Mouse (Mus musculus): Measurements from ENCODE around the gene Mtfp1. TPM values are rescaled to one million over a fixed set of nuclear protein-coding genes. Genes with fewer than 3 reads are reported as not detected.

Mtfp1 gene
- total RNA-seq, 2 experiments from 2014 or later = 91.0 to 101 TPM

DNA sequence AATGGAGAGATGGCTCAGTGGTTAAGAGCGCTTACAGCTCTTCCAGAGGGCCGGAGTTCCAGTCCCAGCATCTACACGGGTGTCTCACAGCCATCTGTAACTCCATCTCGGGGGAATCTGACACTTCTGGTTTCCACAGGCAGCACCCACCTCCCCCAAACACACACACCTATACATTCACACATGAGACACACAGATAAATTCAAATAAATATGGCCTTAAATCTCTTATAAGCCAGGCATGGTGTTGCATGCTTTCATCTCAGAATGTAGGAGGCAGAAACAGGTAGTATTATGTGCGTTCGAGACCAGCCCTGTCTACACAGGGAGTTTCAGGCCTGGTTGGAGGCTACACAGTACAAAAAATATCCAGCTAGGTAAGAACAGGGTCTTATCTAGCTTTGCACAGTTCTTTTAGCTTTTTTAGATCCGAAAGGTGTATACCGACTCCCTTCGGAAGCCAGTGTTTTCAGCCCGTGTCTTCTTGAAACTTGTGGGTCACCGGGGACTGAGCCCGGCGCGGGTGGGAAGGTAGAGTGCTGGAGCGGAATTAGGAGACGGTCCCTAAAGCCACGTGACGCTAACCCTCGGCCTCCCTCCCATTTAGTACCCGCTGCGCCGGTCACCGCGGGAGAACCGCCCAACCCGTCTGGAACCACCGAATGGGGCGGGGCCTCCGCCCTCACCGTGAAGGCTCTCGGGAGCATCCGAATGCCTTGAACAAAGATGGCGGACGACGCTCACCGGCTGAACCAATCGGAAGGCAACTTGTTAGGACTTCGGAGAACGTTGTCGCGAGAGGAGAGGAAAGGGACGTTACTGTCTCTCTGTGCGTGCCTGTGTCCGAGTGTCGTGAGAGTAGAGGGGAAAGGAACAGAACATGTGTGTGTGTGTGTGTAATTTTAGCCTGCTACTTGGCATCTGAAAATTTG is 1.1 kb upstream of the Mtfp1 start:
- Histone ChIP-seq H3K27ac (peak overlapping the region; percentile 95), H3K4me3 (peak overlapping the region; percentile 55)
- DNase-seq (ENCODE audit: extremely low spot score in 1 of 2, low spot score in 2 of 2) = peak; percentile 96 to 98
- no peak for TF ChIP-seq CTCF (IDR thresholded peaks at IDR 0.05)
- intact Hi-C loops (cut with DNase I) = loop anchor here (1.0 kb wide), 1 partner anchor 22 kb away; no protein-coding TSS in a partner anchor

DNA sequence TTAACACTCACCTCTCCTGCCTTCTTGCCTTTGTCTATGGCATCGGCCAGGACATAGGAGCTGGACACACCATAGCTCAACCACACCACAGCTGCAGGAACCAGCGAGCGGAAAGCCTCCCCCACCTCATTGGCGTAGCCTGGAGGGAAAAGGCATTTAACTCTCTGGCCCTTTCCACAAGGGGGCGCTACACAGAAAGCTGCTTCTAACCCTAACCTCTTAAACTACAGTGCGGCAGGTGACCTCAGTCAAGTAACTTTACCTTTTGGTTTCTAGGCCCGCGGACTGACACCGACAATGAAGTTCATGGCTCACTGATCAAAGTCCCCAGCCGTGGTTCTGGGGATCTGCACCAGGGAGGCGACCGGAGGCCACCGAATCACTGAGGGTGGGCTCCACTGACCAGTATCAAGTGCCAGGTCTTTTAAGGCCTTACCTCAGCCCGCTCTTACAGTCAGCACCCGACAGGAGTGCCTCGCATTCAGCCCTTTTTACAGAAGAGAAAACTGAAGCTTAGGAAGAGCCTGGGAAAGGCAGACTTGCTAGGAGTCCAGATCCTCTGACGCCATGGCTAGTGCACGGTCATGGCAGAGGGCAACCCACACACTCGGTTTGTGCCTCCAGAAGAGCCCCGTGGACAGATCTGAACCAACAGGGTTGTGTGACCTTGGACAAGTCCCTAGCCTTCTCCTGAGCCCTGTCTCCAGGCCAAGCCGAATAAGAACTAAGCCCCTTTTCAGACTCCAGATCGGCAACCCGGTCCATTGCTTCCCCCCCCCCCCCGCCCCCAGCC is 671 bp downstream of the Mtfp1 start:
- DNase-seq (ENCODE audit: extremely low spot score in 1 of 2, low spot score in 2 of 2) = peak; percentile 75 to 78
- peak overlapping the region; percentile 92 for H3K27ac ChIP-seq
- TF ChIP-seq CTCF (IDR thresholded peaks at IDR 0.05) = peak; percentile 84
- intact Hi-C loops (cut with DNase I) = no loop called here
- H3K4me3 ChIP-seq = peak overlapping the region; percentile 72

DNA sequence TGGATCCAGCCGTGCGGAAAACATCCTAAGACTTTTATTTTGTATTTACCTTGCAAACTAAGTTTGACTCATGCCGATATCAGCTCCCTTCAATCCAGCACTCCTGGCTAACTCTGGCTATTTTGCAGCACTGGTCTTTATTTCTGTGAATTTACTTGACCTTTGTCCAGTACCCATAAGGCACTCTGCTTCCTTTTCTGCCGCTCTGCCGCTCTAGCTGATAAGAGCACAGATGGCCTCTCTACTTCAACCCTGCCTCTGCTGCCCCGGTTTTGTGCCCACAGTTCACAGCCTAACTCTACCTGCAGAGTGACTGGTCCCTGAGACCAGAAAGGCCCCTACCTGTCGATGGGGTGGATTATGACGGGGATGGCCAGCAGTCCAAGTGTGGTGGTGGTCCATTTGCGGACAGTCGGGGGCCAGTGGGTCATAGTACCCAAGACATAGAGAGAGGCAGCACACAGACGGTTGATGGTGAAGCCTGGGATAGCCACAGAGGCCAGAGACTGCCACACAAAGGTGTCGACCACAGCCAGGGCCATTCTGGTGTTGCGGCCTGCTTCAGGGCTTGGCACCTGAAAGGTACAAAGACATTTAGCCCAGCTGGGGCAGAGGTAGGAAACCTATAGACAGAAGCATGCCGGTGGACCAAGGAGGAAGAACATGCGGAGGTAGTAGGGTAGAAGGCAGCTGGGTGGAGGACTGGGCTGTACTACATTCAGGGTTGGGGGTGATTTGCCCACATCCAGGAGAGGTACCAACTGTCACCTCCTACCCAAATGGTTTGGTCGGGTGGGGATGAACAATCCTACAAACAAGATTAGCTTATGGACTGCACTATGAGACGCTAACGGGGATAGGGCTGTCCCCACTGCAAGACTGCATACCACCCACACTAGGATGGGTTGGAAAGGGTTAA is 1.5 kb downstream of the Mtfp1 start:
- H3K27ac ChIP-seq = peak overlapping the region; percentile 92
- TF ChIP-seq CTCF (IDR thresholded peaks at IDR 0.05) = no peak
- intact Hi-C loops (cut with DNase I) = no loop called here
- H3K4me3 ChIP-seq = peak overlapping the region; percentile 72
- DNase-seq (ENCODE audit: extremely low spot score in 1 of 2, low spot score in 2 of 2) = no peak

DNA sequence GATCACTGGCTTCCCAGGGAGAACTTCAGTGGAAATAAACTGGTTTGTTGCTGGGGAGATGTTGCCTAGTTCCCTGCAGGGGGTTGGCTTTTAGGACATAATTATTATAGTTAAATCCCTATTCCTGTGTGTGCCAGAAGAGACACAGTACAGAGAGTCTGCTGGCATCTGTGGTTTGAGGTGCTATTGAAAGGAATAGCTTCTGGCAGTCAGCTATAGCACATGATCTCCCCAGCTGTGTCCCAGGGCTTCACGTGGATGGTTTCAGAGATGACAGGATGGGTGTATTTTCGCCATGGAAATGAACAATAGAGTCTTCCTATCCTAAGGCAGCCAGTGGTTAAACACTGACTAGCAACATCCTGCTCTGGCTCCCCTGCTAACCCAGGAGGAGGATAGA is 8.0 kb downstream of the Mtfp1 start:
- no peak for TF ChIP-seq CTCF (IDR thresholded peaks at IDR 0.05)
- Histone ChIP-seq H3K4me3 (no peak overlapping the region), H3K27ac (peak overlapping the region; percentile 65)
- intact Hi-C loops (cut with DNase I) = no loop called here
- no peak for DNase-seq (ENCODE audit: extremely low spot score in 1 of 2, low spot score in 2 of 2)

DNA sequence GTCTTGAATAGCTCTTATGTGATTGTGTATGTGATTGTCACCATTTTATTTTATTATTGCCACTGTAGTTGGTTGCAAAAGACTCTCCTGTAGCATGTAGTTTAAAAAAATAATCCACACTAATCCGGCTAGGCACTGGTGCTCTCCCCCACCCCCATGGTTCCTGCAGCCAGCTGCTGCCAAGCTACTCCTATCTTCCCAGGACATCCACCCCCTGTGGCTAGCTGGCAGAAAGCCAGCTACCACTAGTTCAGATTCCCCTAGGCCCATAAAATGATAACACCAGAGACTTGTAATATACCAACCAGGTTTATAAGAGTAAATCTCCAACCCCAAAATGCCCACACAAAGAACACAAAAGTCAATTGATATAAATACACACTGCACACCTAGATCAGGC is 9.0 kb downstream of the Mtfp1 start:
- Histone ChIP-seq H3K4me3 (no peak overlapping the region), H3K27ac (no peak overlapping the region)
- no peak for DNase-seq (ENCODE audit: extremely low spot score in 1 of 2, low spot score in 2 of 2)
- intact Hi-C loops (cut with DNase I) = no loop called here
- no peak for TF ChIP-seq CTCF (IDR thresholded peaks at IDR 0.05)

DNA sequence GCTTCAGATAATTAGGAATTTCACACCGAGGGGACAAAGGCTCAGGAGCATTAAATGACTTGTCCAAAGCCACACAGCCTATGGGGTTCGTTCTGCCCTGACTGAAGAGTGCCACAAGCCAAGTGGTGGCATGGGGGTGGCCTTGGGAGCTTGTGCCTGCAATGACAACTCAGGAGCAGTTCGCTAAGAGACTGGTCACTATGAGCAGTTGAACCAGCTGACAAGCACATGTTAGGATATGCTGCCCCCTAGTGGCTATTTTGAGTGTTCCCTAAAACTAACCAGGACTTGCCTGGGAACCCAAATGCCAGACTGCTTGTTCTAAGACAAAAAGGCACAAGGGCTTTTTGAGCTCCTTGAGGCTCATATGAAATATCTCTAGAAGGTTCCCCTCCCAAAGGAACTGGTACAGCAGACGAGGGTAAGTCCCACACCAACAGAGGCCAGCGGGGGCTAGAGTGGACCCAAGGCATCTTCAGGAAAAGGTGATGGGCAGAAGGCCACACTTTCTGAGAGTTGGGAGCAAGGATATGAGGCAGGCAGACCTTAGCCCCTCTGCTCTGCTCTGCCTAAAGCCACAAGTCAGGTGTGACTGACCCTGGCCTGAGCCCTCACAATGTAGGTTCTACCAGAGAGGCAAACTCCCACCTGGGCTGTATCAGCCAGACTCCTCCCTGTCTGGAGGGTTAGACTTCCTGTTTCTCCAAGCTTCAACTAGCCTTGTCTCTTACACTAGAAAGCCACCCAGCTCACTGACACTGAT is 11.7 kb downstream of the Mtfp1 start:
- H3K27ac ChIP-seq = no peak overlapping the region
- H3K4me3 ChIP-seq = no peak overlapping the region
- peak; percentile 62 to 67 for DNase-seq (ENCODE audit: extremely low spot score in 1 of 2, low spot score in 2 of 2)
- TF ChIP-seq CTCF (IDR thresholded peaks at IDR 0.05) = peak; percentile 90
- intact Hi-C loops (cut with DNase I) = loop anchor here (1.0 to 5.0 kb wide), 2 partner anchors 41 to 82 kb away; no protein-coding TSS in a partner anchor

DNA sequence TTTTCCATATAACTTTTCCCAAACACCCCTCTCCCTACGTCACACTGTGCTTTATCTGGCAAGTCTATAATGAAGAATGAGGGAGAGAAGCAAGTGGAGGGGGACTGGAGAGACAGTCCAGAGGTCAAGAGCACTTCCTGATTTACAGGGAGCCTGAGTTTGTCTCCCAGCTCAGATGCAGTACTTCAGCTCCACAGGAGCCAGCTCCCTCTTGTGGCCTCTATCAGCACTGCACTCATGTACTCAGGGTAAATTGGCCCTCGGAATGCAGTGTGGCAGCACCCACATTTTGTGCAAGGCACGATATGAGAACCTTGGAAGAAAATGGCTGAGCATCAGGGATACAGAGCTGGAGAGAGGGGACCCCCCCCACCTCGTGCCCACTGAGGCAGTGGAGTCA is 15.0 kb downstream of the Mtfp1 start:
- Histone ChIP-seq H3K4me3 (no peak overlapping the region), H3K27ac (no peak overlapping the region)
- DNase-seq (ENCODE audit: extremely low spot score in 1 of 2, low spot score in 2 of 2) = peak; percentile 66 to 80
- intact Hi-C loops (cut with DNase I) = loop anchor here (1.0 to 5.0 kb wide), 2 partner anchors 27 to 38 kb away; no protein-coding TSS in a partner anchor
- peak; percentile 95 for TF ChIP-seq CTCF (IDR thresholded peaks at IDR 0.05)

DNA sequence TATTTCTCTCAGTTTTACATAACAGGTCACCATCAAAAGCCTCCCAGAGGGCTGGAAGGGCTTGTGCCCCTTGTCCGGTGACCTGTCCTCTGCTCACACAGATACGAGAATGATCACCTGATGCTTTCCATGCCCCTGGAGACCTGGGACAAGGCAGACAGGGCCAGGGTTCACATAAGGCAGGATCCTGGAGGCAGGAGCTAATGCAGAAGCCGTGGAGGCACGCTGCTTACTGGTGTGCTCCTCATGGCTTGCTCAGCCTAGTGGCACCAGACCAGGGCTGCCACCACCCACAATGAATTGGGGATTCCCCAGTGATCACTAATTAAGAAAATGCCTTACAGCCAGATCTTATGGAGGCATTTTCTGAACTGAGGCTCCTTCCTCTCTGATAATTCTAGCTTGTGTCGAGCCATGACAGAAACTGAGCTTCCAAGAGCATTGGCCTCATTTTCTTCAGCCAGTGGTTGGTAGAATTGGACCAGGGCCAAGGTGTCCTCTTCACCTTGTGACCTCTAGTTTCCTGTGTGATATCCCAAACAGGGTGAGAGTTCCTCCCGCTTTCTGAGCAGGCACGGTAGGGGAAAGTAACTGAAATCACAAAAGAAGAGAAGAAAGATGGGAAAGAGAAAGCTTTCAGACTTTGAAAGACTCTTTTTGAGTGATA is 16.8 kb downstream of the Mtfp1 start:
- no peak for DNase-seq (ENCODE audit: extremely low spot score in 1 of 2, low spot score in 2 of 2)
- TF ChIP-seq CTCF (IDR thresholded peaks at IDR 0.05) = no peak
- Histone ChIP-seq H3K4me3 (no peak overlapping the region), H3K27ac (no peak overlapping the region)
- intact Hi-C loops (cut with DNase I) = no loop called here

DNA sequence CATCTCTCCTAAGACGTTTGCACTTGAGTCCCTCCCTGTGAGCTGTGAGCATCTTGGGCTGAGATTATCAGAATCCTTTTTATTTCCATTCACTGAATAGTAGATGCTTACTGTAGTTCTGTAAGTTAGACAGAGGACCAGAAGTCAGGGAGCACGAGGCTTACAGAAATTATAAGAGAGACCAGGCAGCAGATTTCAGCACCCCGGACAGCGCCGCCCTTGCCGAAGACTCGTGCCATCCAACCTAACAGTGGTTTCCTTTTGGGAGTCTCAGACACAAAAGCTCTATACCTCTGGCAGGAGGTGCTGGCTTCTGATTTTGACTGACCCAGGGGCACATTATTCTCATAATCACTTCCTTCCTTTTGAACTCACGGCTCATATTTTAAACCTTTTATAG is 18.6 kb downstream of the Mtfp1 start:
- Histone ChIP-seq H3K4me3 (no peak overlapping the region), H3K27ac (no peak overlapping the region)
- no peak for TF ChIP-seq CTCF (IDR thresholded peaks at IDR 0.05)
- DNase-seq (ENCODE audit: extremely low spot score in 1 of 2, low spot score in 2 of 2) = no peak
- intact Hi-C loops (cut with DNase I) = no loop called here

DNA sequence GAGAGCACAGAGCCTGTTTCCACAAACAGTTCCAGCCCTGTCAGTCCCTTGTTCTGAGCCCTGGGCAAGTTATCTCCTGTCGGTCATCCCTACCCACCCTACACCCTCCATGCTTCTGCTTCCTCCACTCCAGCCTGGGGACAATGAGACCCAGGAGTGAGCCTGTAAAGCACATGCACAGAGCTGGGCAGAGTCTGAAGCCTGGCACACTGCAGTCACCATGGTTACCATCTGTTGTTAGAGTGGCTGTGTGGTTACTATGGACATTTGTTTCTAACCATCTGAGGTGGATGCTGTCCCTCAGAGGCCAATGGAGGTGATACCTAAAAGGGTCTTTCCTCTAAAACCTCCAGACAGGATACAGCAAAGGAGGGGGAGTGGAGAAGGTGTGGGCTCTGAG is 25.6 kb downstream of the Mtfp1 start:
- DNase-seq (ENCODE audit: extremely low spot score in 1 of 2, low spot score in 2 of 2) = no peak
- Histone ChIP-seq H3K4me3 (no peak overlapping the region), H3K27ac (no peak overlapping the region)
- intact Hi-C loops (cut with DNase I) = no loop called here
- TF ChIP-seq CTCF (IDR thresholded peaks at IDR 0.05) = no peak
